Mouse (Mus musculus): ENCODE data around the gene Tbxas1.

Tbxas1 gene

GRCm38 (mm10) chr6:38921810-38922116 is 46.6 kb downstream of the Tbxas1 start:
- no peak for DNase-seq (ENCODE audit: low read depth, low spot score)

DNA sequence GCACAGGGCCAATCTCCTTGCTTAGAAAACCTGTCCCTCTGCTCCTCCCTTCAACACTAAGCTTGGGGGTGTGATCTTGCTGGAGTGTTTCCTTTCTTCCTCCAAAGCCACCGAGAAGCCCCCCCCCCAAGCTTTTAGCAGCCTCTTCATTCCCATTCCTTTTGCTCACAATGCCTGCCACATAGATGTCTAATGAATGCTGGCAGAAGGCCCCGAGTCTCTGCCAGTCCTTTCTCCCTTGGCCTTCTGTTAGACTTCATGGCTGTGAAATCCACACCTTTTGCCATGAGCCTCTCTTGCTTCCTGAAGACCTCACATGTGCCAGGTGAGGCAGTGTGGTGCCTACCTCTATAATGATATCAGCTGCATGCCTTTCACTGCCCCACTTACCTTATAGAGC is 47.3 kb downstream of the Tbxas1 start:
- no peak for DNase-seq (ENCODE audit: low read depth, low spot score)

DNA sequence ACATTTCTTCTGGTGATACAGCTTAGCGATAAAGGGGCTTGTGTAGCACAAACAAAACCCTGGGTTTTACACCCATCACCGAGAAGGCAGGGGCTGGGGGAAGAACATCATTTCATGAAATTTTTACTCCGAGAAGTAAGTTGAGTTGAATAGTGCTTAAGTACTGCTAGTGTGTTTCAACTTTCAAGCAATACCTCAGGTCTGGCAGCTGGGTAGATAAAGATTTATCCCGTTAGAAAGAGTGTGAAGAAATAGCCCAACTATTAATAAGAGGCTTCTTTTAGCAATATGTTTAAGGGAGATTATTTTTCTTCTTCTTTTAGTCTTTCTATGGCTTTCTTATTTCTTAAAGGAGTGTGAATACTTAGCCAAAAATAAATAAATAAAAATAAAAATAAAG is 48.2 kb downstream of the Tbxas1 start:
- no peak for DNase-seq (ENCODE audit: low read depth, low spot score)

- DNase-seq (ENCODE audit: low read depth, low spot score) = no peak
Measured at GRCm38 (mm10) chr6:38923870-38924817, 48.9 kb downstream of the Tbxas1 start.

DNA sequence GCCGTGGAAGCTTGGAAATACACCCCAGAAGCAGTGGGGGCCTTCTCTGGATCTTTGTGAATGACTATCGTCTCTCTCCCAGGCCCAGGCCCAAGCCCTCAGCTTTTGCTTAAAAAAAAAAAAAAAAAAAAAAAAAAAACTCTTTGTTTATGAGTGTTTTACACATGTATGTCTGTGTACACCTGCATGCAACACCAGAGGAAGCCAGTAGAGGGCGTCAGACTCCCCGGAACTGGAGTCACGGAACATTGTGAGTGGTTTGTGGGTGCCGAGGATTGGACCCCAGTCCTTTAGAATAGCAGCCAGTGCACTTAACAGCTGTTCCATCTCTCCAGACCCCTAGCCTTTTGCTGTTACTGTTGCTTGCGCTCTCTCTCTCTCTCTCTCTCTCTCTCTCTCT is 50.5 kb downstream of the Tbxas1 start:
- peak; percentile 85 for DNase-seq (ENCODE audit: low read depth, low spot score)

DNA sequence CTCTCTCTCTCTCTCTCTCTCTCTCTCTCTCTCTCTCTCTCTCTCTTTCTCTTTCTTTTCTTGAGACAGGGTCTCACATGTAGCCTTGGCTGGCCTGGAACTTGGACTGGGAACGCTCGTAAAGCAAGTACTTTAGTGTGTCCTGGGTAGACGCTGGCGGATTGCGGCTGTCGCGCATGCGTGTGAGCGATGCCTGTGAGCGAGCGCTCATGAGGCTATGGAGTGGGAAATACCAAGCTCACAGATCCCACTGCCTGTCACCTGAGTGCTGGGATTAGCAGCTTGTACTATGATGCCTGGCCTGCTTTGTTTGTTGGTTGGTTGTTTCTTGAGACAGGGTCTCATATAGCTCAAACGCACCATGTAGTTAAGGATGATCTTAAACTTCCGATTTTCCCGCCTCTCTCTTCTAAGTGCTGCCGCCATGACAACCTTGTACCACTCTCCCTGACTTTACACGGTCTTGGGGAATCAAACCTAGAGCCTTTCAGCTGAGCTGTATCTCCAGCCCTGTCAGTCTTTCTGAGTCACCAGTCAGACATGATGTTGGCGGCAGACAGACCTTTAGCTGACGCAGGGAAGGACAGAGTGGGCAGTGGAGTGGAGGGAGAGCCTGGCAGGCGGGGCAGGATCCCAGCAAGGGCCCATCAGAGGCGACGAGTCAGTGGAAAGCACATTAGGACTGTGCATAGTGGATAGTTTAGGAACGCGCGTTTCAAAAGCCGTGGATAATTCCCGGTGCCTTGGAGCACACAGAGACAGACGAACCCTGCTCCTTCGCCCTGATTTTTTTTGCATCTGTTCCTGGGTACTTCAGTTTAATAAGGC is 51.1 kb downstream of the Tbxas1 start:
- peak; percentile 84 for DNase-seq (ENCODE audit: low read depth, low spot score)

GRCm38 (mm10) chr6:38926963-38927361 is 51.8 kb downstream of the Tbxas1 start:
- DNase-seq (ENCODE audit: low read depth, low spot score) = no peak

- DNase-seq (ENCODE audit: low read depth, low spot score) = no peak
Measured at GRCm38 (mm10) chr6:38928489-38928888, 53.3 kb downstream of the Tbxas1 start.

- no peak for DNase-seq (ENCODE audit: low read depth, low spot score)
Measured at GRCm38 (mm10) chr6:38936009-38936408, 60.8 kb downstream of the Tbxas1 start.

GRCm38 (mm10) chr6:38938421-38938820 is 63.2 kb downstream of the Tbxas1 start:
- DNase-seq (ENCODE audit: low read depth, low spot score) = no peak

- no peak for DNase-seq (ENCODE audit: low read depth, low spot score)
Measured at GRCm38 (mm10) chr6:38939096-38939495, 63.9 kb downstream of the Tbxas1 start.

DNA sequence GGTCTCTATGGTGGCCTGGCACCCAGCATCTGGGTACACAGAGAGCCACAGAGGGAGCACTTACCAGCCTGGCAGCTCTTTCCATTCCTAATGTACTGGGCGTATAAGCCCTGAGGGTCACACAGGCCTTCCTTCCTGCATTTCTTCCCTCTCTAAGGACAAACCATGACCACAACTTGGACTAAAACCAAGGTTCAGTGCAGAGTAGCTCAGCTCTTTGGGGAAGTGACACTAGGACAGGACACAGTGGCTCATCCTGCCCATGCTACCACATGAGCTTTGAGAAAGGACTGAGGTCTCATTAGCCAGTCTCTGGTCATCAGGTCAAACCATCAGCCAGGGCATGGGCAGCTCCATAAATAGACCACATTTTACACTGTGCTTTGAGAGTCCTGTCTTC is 65.8 kb downstream of the Tbxas1 start:
- DNase-seq (ENCODE audit: low read depth, low spot score) = no peak

GRCm38 (mm10) chr6:38942771-38943170 is 67.6 kb downstream of the Tbxas1 start:
- DNase-seq (ENCODE audit: low read depth, low spot score) = no peak

GRCm38 (mm10) chr6:38944392-38944791 is 69.2 kb downstream of the Tbxas1 start:
- DNase-seq (ENCODE audit: low read depth, low spot score) = no peak

DNA sequence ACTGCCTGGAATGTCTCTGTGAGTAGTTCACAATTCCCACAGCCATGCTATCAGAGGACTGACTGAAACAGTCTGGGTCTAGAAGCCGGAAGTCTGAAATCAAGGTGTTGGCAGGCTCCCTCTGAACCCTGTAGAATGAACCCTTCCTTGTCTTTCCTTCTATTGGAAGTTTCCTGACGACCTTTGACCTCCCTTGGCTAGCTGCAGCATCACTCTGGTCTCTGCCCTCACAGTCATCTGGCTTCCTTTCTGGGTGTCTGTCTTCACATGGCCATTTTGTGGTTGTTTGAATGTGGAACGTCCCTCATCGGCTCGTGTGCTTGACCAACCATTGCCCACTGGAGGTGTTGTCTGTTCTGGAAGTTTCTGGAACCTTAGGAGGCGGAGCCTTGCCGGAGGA is 69.6 kb downstream of the Tbxas1 start:
- DNase-seq (ENCODE audit: low read depth, low spot score) = no peak

GRCm38 (mm10) chr6:38945681-38946080 is 70.5 kb downstream of the Tbxas1 start:
- no peak for DNase-seq (ENCODE audit: low read depth, low spot score)

GRCm38 (mm10) chr6:38947282-38947681 is 72.1 kb downstream of the Tbxas1 start:
- no peak for DNase-seq (ENCODE audit: low read depth, low spot score)

DNA sequence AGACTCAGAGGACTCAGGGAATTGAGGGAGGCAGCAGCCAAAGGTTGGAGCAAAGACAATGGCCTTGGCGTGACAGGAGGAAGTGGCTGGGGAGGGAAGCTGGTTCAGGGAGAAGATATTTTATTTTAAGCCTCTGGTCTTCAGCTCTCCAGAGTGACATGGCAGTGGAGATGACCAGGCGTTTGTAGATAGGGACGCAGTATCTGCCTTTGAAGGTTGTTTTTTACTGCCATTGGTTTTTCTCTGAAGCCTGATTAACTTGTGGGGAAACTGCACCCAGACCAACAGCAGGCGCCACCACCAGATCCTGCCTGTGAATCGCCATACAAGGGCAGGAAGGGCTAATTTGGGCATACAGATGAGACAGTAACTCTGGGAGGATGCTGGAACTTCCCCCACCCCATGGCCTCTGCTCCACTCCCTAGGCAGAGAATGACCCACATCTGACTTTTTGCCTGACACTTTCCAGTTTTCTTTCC is 74.5 kb downstream of the Tbxas1 start:
- DNase-seq (ENCODE audit: low read depth, low spot score) = no peak

DNA sequence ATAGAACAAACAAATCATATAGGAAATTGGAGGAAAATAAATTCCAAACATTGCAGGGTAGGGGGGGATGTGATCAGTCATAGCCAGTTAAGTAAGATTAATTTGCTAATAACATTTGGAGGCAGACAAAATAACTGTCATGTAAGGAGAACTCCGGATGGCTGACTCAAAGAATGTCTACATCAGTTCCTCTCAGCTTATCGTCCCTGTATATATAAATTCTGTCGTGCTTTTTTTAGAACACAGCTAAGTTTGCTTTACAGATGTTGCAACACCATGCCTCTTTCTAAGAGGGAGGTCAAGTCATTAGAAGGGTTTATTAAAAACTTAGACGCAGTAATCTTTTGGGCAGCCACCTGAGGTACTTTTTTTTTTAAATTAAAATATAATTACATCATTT is 75.1 kb downstream of the Tbxas1 start:
- no peak for DNase-seq (ENCODE audit: low read depth, low spot score)

DNA sequence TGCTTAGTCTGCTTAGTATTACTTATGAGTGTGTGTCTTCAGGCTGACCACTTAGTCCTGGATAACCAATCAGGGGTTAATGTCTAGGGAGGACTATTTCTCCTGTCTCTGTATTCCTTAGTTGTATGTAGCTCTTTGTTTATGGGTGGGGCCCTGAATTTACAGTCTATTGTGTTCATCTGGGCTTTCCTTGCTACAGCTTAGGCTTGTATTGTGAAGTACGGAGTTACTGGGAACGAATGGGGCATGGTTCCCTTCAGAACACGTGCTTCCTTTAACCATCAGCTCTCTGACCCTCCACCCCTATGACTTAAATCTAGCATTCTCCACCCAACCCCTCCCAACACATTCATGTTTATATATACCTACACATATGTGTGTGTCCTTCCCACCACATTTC is 75.6 kb downstream of the Tbxas1 start:
- DNase-seq (ENCODE audit: low read depth, low spot score) = no peak

GRCm38 (mm10) chr6:38956641-38957040 is 81.4 kb downstream of the Tbxas1 start:
- DNase-seq (ENCODE audit: low read depth, low spot score) = no peak

DNA sequence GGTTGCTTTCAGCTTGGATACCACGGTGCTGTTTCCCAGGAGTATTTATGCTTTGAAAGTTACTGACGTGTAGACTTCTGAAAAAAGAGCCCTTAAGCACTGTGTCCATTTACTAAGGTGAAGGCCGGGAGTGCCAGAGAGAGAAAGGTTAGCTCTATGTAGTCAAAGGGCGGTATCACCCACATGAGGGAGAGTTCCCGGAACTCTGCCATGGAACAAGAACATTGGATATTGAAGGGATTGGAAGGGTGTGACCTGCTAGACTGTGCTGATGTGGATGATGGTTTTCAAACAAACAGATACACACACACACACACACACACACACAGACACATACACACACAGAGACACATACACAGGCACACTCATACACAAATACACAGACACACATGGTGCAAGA is 82.0 kb downstream of the Tbxas1 start:
- DNase-seq (ENCODE audit: low read depth, low spot score) = no peak

GRCm38 (mm10) chr6:38959502-38959901 is 84.3 kb downstream of the Tbxas1 start:
- no peak for DNase-seq (ENCODE audit: low read depth, low spot score)
